Mouse (Mus musculus): ENCODE measurements at regions not wholly inside any gene's neighbourhood (a gene's known extent, or its start where the extent isn't known, plus 50 kb on each side); places are given as distances from the start of the nearest gene placed in this dataset.

- no peak overlapping the region for H3K4me3 ChIP-seq (ENCODE audit: control insufficient read depth, insufficient read depth, low read length)
- 26% methylated on average over 9 of the region's 9 CpGs for WGBS
- no peaks in the 10 kb centered on the region for H3K27me3 ChIP-seq (ENCODE audit: control insufficient read depth, insufficient read depth, low read length)
- no peak for TF ChIP-seq POLR2A (IDR thresholded peaks at IDR 0.05; ENCODE audit: control insufficient read depth, extremely low read depth, insufficient read depth, low read length, poor library complexity)
- no peak overlapping the region for H3K27ac ChIP-seq (ENCODE audit: control insufficient read depth, insufficient read depth, low read length)
- DNase-seq = peak; percentile 13
- no peaks in the 10 kb centered on the region for H3K4me1 ChIP-seq (replicated peaks; ENCODE audit: control insufficient read depth, insufficient read depth, low read length)
- H3K36me3 ChIP-seq (ENCODE audit: control insufficient read depth, insufficient read depth, low read length) = no peaks in the 10 kb centered on the region
Measured at GRCm38 (mm10) chr10:68673102-68673872, 50.2 kb upstream of the Tmem26 start.

Measured in thymus, adult 2 months (tissue).